Comparison of ENCODE assay signal across 15 mouse cellular contexts in genomic region chr10:19949106-19949505, GRCm38 (mm10).
"Had no signal": no experiment of that assay in that cellular context is flagged by ENCODE, and none has a peak within 500 bp of the region (broad histone marks: within the 10 kb centered on the region; RNA-seq: fewer than 3 reads in every experiment).

No protein-coding gene starts in this region.

- H3K27me3 ChIP-seq: midbrain, embryonic 13.5 days; neural tube, embryonic 13.5 days; neural tube, embryonic 15.5 days; stomach, embryonic 15.5 days had no signal

- H3K4me1 ChIP-seq: midbrain, embryonic 10.5 days; midbrain, embryonic 13.5 days; neural tube, embryonic 13.5 days; neural tube, embryonic 15.5 days had no signal

- H3K4me2 ChIP-seq: lung, embryonic 14.5 days; midbrain, embryonic 13.5 days; neural tube, embryonic 13.5 days; neural tube, embryonic 15.5 days; stomach, embryonic 15.5 days had no signal

- H3K27ac ChIP-seq: midbrain, embryonic 10.5 days; midbrain, embryonic 13.5 days; neural tube, embryonic 13.5 days; neural tube, embryonic 15.5 days; stomach, embryonic 15.5 days; stomach, postnatal 0 days had no signal

- H3K36me3 ChIP-seq: midbrain, embryonic 10.5 days; midbrain, embryonic 13.5 days; neural tube, embryonic 13.5 days; neural tube, embryonic 15.5 days; stomach, embryonic 15.5 days had no signal

- H3K4me3 ChIP-seq: midbrain, embryonic 10.5 days; midbrain, embryonic 13.5 days; myocyte; neural tube, embryonic 13.5 days; neural tube, embryonic 15.5 days; stomach, embryonic 15.5 days had no signal

- ATAC-seq: midbrain, embryonic 13.5 days; midbrain, embryonic 16.5 days had no signal

- DNase-seq: lung, adult 18-20 months; lung, embryonic 14.5 days; lung, postnatal 10 days; lung, postnatal 4 days; right cerebral cortex, postnatal 14 days; thymus, adult 2 months; thymus, postnatal 36 days had no signal

- H3K9ac ChIP-seq: lung, embryonic 14.5 days; midbrain, embryonic 13.5 days; neural tube, embryonic 13.5 days; neural tube, embryonic 15.5 days; stomach, embryonic 15.5 days had no signal

- H3K9me3 ChIP-seq: midbrain, embryonic 10.5 days; midbrain, embryonic 13.5 days; neural tube, embryonic 13.5 days; neural tube, embryonic 15.5 days; stomach, embryonic 15.5 days had no signal
